Mouse (Mus musculus) 3134 (cell line): ENCODE results near the gene Otud4.
"Not testable (repeated sequence)": the region's sequence is repeated elsewhere in the genome, so short reads cannot be mapped to it uniquely, and the experiment has no call there.

ENCODE experiments used
- DNase-seq: peaks from one replicate; pipeline ENCODE4 v3.0.0-alpha.2; 2011; ENCODE audit warnings: low spot score; ENCODE audit not compliant: insufficient read length; ENCODE audit errors: extremely low read depth

Otud4 gene

GRCm38 (mm10) chr8:79639586-79640451, at the start of gene Otud4:
Gene Otud4 (plus strand): TSS chr8:79639618.
- peak; percentile 73 for DNase-seq

DNA sequence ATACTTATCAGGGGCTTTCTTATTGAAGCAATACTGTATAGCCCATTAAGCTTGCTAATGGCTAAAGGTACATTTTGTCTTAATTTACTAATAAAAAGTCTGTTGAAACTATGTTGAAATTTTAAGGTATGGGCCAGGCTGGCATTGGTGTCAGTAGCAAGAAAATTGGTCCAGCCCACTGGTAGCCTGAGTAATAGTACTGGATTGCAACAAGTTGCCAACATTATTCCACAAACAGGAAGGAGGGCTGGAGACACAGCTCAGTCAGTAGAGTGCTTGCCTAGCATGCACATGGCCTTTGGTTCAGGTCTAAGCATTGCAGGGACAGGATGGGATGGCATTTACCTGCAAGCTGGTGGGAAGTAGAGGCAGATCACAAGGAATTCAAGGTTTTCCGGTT, 38.5 kb upstream of the Otud4 start:
- DNase-seq = peak; percentile 15

- DNase-seq = not testable (repeated sequence)
These were observed 36.2 kb upstream of the Otud4 start for GRCm38 (mm10) chr8:79603204-79603603.

DNA sequence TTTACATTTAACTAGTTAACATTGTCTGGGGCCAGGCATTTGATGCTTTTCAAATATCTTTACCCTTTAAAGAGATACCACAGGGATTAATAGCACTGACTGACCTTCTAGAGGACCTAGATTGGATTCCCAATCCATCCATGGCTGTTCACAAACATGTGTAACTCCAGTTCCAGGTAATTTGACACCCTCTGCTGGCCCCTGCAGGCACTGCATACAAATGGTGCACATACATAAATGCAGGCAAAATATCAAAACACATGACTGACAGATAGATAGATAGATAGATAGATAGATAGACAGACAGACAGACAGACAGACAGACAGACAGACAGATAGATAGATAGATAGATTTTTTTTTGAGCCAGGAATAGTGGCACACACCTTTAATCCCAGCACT, 33.2 kb upstream of the Otud4 start:
- DNase-seq = no peak

GRCm38 (mm10) chr8:79606751-79607300, 32.6 kb upstream of the Otud4 start:
- DNase-seq = peak; percentile 45

GRCm38 (mm10) chr8:79608701-79609100, 30.7 kb upstream of the Otud4 start:
- DNase-seq = no peak

- no peak for DNase-seq
These were observed 29.1 kb upstream of the Otud4 start for GRCm38 (mm10) chr8:79610268-79610667.

DNA sequence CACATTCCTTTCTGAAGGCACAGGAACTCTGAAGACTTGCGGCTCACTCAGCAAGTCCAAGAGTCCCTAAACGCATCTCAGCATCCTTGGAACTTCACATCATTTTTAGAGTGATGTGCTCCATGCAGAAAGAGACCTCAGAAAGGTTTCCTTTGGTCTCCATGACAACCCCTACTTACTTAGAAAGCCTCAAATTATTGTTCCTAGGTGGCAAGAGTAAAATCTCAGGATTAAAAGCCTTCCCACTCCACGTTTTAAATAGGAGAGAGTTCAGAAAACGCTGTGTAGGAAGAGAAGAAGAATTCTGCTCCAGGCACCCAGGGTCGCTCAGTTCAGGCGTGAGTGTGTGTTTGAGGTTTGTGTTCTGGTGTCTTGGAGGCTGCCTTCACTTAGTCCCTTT, 27.1 kb upstream of the Otud4 start:
- no peak for DNase-seq

DNA sequence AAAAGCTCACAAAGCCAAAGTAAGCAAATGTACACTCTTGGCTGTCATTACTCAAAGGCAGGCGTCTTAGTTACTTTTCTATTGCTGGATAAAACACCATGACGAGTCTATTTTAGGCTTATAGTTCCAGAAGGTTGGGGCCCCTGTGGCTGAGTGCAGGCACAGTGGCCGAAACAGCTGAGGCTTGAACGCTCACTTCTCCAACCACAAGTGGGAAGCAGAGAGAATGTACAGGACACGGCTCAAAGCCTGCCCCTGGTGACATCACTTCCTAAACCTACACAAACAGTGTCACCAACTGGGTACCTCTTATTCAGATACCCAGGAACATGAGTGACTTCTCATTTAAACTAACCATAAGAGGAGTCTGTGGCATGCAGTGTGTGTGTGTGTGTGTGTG, 26.5 kb upstream of the Otud4 start:
- no peak for DNase-seq

- no peak for DNase-seq
These were observed 23.6 kb upstream of the Otud4 start for GRCm38 (mm10) chr8:79615741-79616350.

- no peak for DNase-seq
These were observed 20.5 kb upstream of the Otud4 start for GRCm38 (mm10) chr8:79618906-79619305.

- no peak for DNase-seq
These were observed 20.1 kb upstream of the Otud4 start for GRCm38 (mm10) chr8:79619353-79619752.

DNA sequence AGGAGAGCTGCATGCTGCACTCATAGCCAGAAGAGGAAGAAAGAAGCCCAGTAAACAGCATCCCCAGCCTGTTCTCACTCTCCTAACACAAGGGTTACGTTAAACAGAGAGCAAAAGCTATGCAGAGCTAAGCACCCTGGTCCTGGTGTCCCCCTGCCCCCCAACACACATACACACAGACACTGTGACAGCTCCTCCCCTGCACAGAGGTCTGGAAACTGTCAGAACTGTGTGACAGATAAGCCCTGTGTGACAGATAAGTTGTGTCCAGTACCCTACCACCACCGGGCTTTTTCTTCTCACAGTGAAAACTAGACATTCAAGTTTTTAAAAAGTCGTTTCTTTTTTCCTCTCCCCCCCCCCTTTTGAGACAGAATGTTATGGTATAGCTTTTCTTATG, 19.4 kb upstream of the Otud4 start:
- no peak for DNase-seq

DNA sequence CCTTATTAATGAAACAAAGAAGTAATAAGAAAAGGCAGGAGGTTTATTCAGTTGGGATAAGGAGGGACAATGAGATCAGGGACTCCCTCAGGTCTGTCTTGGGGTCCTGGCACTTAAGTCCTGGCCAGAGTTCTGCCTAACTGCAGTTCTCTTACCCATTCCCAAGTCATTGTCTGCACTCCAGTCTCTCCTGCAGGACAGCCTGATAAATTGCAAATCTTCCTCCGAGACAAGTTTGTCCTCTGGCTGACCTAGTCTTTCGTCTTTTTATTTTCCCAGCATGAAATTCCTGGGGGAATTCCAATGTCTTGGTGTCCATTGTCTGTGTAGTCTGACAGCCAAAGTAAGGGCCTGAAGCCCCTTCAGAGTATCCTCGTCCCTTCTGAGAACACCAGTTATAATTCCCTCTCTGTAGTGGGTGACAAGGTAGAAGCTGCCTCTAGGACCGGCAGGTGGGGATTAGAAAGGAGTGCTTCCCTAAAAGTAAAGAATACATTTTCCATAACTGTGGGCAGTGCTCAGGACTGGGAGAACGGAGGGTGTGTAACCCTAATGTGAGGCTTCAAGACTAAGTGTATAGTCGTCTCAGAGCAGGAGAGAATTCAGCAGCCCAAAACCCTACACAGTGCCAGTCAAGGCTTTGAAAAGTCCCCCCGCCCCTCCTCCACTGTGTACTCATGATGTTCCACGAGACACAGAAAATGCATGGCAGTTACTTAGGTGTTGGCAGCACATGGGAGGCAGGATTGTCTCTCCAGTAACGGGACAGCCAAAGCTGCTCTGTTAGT, 18.7 kb upstream of the Otud4 start:
- DNase-seq = no peak

DNA sequence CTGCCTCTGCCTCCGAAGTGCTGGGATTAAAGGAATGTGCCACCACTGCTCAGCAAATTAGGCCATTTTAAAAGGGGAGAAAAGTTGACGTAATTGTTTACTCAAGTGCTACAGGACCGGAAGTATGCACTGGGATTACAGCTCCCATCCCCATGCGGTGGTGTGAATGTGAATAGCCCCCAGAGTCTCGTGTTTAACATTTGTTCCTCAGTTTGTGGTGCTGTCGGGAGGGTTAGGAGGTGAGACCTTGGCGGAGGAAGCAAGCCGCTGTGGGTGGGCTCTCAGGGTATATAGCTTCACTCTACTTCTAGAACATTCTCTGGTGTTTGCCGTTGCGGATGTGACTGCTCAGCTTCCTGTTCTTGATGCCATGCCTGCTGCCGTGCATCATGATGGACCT, 17.1 kb upstream of the Otud4 start:
- DNase-seq = no peak

- no peak for DNase-seq
These were observed 16.1 kb upstream of the Otud4 start for GRCm38 (mm10) chr8:79623351-79623750.

DNA sequence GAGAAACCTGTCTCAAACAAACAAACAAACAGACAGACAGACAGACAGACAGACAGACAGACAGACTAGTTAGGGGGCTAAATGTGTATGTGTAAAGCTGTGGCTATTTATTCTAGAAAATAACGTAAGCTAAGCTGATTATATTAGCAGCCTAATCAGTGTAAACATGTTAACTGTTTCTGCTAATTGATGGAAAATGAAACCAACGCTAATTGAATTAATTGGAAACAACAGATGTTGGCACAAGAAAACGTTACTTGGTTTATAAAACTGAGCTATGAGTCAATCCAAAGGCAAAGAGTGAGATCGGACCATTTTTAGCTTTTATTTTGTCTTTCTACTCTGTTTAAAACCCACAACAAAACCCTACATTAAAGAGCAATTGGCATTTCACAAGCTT, 15.0 kb upstream of the Otud4 start:
- no peak for DNase-seq

GRCm38 (mm10) chr8:79626213-79626612, 13.2 kb upstream of the Otud4 start:
- DNase-seq = no peak

DNA sequence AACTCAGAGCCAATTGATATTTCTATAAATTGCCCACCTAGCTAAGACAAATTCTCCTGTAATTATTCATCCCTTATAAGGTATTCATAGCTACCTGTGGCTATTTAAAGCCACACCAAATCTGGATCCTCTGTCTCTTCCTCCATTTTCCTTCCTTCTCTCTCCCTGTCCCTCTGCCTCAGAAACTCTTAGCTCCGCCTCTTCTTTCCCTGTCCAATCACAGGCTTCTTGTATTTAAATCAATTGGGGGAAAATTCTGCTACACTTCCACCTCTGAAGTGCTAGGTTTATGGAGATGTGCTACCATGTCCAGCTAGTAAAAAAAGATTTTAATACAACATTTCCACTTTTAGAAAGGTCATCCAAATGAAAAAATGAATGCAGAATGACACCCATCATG, 3.9 kb upstream of the Otud4 start:
- DNase-seq = no peak

DNA sequence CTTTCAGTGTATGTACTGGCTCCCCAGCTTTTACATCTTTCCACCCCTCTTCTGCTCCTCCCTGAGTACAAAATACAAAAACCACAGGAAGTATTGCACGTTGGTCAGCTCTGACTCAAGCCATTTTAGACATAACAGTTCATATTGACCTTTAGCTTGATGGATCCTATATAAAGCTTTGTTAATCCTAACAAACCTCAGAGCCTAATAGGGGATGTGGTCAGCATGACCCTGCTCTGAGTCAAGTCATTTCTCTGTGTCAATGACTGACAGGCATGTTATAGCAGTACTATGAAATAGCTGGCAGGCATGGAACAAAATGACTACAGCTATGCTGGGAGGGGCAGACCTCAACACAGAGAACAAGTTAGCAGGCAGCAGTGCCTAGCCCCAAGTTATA, 3.3 kb upstream of the Otud4 start:
- DNase-seq = peak; percentile 26

DNA sequence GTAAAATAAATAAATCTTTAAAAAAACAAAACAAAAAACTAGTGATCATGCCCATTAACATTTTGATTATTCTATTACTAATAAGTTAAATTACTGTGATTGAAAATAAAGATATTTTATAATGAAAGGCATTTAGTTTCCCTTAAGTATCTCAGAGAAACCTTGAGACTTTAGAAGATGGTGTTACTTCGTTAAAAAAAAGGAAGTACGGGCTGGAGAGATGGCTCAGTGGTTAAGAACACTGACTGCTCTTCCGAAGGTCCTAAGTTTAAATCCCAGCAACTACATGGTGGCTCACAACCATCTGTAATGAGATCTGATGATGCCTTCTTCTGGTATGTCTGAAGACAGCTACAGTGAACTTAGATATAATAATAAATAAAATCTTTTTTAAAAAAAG, 2.2 kb upstream of the Otud4 start:
- no peak for DNase-seq
